Mouse (Mus musculus) B cell, adult 2 months (primary cell): Measurements from ENCODE around the gene Gabrp.

Experiments used
- DNase-seq, 2 experiments: peaks; one replicate each; pipeline ENCODE4 v3.0.0; 2022

The Gabrp gene

GRCm38 (mm10) chr11:33578859-33579258 lies at the start of gene Gabrp:
Gene Gabrp, minus strand, starts transcription at chr11:33578959.
- no peak for DNase-seq

- no peak for DNase-seq
These were observed 48.5 kb upstream of the Gabrp start for GRCm38 (mm10) chr11:33627136-33627742.

DNA sequence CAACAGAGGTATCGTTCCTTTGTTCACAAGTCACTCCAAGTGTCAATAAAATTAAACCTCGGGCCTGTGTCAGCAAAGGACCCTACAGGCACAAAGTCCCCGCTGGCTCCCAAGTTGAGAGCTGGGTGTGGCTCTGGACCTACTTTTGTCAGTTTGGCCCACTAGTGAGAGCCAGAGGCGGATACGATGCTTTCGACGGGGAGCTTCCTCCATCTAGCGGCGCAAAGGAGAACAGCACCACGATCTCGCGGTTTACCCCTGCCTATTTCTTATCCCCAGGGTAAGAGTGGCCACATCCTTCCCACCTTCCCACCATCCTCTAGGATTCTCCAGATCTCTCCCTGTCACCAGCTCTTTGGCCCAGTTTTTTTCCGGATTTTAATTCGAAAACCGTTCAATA lies 35.5 kb upstream of the Gabrp start:
- DNase-seq = peak; percentile 21 to 26

DNA sequence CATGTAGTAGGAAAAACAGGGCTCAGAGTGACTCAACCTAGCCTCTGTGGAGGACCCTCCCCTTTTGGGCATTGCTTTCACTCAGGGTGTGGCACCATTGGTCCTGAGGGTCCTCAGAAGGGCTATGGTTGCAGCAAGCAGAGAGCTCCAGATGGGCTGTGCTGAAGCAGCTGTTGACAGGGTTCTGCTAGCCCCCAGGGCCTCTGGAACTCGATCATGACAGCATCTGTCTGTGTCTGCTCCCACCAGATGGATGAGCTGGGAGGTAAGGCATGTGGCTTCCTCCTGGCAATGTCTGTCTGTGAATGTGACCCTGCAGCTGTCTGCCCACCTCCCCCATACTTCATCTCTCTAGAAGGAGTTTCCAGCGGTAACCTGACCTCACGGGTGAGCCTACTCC lies 29.0 kb upstream of the Gabrp start:
- no peak for DNase-seq

DNA sequence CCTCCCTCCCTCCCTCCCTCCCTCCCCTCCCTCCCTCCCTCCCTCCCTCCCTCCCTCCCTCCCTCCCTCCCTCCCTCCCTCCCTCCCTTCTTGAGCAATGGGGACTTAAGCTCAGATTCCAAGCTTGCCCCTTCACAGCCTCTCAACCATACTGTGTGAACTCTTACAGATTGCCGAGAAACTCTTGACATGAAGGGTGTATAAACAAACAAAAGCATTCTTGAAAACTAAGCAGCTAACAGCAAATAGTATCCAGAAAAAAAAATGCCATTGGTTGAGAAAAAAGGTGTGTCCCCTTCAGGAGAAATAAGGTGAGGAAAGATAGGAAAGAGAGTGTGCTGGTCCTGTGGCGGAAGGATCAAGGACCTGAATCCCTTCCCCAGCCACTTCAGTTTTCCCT lies 24.4 kb upstream of the Gabrp start:
- DNase-seq = no peak

DNA sequence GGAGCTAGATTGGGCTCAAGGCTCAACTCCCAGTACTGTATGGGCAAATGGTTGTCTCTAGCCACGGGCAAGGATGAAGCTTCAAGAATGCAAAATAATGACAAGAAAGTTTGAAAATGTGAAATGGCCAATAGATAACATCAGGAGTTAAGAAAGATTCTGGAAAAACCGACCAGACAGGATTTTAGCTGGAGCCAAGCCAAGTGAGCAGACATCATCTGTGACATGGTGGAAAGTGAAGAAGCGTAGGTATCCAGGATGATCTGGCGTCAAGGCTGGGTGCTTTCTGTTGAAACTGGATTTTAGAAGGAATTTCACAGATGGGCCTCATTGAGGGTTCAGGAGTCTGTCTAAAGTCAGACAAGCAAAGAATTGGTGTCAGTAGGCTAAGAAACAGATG lies 20.2 kb upstream of the Gabrp start, which contains the start of gene D130052B06Rik:
Gene D130052B06Rik (plus strand): TSS at position 317 of the 400 bp plus-strand sequence.
- no peak for DNase-seq

DNA sequence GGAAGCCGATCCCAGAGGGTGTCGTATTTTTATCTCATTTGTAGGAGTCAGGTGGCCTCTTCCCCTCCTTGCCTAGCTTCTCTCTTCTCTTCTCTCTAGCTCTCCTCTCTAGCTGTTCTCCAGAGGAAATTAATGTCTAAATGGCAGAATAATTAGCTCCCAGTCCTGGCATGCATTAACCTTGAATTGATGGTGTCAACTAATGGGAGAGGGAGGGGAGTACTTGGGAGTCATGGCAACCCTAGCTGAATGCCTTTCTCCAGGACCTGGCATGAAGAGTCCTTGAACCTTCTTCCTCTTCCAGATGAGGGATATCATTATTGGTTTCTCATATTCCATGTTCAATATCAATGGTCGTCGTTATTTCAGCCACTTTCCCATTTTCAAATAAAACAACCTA lies 17.9 kb upstream of the Gabrp start:
- no peak for DNase-seq

DNA sequence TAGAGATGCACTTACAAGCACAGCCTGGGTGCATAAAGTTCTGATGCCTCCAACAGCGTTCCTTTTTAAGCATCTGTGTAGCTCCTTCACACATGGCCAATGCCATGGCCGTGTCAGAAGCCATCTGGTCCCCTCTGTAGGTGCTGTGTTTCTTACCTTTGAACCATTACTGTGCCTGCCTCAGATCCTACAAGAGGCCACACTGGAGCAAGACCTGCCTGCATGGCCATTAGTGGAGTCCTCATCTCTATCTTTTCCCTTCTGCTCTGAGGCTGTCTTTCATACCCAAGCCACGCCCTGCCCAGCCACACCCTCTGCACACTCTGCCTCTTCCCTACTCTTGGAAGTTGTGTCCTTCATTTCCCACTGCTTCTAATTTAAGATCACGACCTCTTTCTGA lies 14.1 kb upstream of the Gabrp start:
- no peak for DNase-seq

- no peak for DNase-seq
These were observed 12.0 kb upstream of the Gabrp start for GRCm38 (mm10) chr11:33590771-33591170.

DNA sequence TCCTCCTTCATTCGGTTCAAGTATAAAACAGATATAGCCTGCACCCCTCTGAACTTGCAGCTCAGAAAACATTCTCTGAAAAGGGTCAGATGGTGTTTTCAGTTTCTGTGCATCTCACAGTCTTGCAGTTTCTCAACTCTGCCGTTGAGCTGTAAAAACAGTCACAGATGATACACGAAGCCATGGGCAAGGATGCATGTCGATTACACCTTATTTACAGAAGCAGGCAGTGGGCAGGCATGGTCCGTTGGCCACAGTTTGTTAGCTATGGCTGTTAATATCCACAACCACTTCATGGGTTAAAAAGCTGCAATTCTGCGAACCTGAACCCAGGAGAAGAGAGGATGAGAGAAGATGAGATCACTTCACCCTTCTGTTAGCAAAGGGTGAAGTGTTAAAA lies 7.9 kb upstream of the Gabrp start:
- DNase-seq = no peak

DNA sequence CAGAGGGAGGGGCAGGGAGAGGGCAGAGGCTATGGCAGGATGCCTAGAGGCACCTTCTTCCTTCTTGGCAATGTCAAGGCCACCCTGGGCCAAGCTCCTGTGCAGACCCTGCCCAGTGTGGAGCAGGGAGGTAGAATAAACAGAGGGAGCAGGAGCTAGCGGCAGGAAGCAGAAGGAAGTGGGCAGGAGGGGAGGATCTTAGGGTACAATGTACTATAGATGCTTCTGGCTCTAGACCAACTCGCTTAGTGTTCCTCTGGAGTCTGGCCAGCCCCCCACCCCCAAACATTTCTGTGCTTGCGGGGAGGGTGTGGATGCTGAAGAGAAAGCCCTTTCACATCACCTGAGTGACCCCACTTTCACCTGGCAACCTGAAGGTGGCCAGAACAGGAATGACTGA lies 862 bp upstream of the Gabrp start:
- DNase-seq = no peak

- DNase-seq = no peak
These were observed 3.8 kb downstream of the Gabrp start for GRCm38 (mm10) chr11:33574944-33575343.

DNA sequence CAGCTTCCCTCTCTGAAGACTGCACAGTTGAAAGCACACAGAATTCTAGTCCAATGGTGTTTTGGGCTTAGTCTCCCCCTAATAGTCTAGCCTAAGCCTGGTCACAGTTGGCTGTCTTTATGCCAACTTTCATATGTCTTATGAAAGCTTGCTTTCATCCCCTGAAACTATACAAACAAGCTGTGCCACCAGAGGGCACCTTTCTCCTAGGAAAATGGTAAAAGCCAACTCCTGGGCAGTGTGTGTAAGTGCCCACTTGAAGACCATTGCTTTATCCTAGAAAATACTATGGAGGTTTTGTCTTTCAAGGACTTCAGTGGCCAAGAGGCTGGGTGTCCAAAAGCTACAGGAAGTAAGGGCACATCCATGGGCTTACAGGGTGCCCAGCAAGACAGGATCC lies 8.3 kb downstream of the Gabrp start:
- DNase-seq = no peak

- DNase-seq = no peak
These were observed 14.8 kb downstream of the Gabrp start for GRCm38 (mm10) chr11:33563921-33564320.

DNA sequence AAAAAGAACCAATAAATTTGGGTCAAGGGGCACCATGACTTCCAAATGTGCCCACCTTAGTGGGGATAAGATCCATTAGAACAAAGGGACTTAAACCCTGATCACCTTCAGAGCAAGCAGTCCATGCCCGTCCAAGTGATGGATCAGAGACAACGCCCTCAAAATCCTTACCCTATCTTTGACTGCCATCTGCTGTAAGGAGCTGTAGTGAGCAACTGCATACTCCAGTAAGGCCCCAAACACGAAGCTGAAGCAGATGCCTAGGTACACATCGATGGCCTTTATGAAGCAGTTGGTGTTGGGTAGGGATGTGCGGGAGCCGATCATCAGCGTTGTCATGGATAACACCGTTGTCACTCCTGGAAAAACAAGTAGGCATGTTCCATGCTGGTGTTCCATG lies 24.6 kb downstream of the Gabrp start:
- DNase-seq = no peak

- no peak for DNase-seq
These were observed 27.7 kb downstream of the Gabrp start for GRCm38 (mm10) chr11:33550861-33551560.

DNA sequence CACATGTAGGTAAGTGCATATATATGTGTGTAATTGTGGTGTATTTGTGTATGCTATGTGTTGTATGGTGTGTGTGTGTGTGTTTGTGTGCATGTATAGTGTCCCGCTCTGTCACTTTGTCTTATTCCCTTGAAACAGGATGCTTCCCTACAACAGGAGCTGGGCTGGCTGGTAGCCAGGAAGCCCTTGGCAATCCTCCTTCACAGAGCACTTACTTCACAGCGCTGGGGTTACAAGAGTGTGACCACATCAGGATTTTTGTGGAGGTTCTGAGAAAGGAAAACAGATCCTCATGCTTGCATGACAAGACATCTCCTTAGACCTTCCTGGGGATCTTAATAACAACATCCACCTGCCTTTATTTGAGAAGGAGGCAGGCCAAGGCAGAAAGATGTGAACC lies 31.4 kb downstream of the Gabrp start:
- DNase-seq = no peak

GRCm38 (mm10) chr11:33544945-33545344 lies 33.8 kb downstream of the Gabrp start:
- no peak for DNase-seq

DNA sequence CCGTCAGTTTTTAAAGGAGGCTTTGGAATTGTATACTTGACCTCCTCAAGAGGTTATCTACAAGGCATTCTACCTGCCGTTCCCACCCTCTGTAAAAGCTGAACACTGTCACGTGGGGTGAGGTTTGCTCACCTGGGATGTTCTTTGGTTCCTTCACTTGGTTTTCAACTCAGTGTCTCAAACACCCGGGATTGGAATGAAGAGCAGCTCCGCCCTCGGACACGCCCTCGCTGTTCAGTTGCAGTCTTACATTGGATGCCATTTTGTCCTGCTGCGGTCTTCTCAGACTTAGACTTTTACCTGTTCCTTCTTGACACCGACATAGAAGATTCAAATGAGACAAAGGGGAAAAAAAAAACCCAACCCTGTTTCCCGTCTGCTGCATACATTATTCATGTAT lies 34.6 kb downstream of the Gabrp start:
- DNase-seq = no peak

DNA sequence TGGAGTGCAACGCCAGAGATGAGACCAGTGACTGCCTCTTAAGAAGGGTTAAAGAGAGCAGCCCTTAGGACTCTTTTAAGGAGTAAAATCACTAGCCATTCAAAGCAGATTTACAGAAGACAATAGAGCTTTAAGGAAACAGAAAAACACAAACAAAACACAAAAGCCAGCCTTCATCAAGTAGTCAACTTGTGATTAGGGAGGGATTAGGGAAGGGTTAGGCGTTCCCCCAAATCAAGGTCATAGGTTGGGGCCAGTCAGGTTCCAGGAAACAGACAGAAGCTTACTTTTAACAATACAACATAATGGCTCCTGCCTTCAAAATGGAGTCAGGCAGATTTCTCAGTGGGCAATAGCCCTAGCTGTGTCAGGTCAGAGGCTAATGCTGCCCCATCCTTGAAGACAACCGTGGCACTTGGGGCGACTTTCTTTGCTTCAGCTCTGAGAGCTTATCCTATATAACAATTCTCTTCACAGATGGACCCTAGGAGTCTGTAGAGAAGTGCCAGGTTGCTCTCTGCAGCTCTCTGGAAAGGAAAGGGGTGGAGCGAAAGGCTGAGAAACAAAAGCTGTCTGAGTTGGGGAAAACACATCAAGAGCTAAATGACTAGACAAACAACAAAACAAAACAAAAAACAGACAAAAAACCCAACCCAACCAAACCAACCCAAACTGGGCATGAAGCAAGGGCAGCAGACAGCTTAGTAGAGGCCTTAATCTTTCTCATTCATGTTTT lies 41.2 kb downstream of the Gabrp start:
- no peak for DNase-seq

GRCm38 (mm10) chr11:33536636-33537035 lies 42.1 kb downstream of the Gabrp start:
- no peak for DNase-seq

DNA sequence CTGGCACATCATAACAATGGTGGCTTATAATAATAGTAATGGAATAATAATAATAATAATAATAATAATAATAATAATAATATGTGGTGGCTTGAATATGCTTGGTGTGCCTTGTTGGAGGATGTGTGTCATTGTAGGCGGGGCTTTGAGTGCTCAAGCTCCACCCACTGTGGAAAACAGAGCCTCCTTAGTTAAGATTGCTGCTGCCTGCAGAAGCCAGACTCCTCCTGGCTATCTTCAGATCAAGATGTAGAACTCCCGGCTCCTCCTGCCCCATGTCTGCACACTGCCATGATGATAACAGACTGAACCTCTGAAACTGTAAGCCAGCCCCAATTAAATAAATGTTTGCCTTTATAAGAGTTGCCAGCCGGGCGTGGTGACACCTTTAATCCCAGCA lies 44.2 kb downstream of the Gabrp start:
- DNase-seq = no peak

DNA sequence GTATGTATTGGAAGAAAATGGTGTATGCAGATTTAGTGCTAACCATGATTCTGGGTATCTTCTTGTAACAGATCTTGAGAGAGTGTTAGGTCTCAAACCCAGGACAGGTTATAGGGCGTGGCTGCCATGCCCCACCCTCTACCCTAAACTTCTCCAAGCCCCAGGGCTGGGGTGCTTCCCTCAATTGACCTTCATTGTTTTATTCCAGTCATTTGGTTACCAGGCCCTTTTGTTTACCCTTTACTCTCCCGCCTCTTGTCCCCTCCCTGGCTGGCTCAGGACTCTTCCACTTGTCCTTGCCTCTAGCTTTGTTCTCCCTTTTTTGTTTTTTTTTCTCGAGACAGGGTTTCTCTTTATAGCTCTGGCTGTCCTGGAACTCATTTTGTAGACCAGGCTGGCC lies 45.2 kb downstream of the Gabrp start:
- no peak for DNase-seq

- no peak for DNase-seq
These were observed 49.2 kb downstream of the Gabrp start for GRCm38 (mm10) chr11:33529576-33529975.
